Mouse (Mus musculus) neural tube, embryonic 13.5 days (tissue): Measurements from ENCODE around the gene Sgcd. TPM values are rescaled to one million over a fixed set of nuclear protein-coding genes. Genes with fewer than 3 reads are reported as not detected.
A peak's percentile ranks its signal among the peaks of the same experiment; 100 is the strongest.

Experiments
- ATAC-seq: fragments of 200-750 bp; cut with Nextera tagmentation; 2 replicates; pipeline ENCODE4 v1.8.0; 2017; ENCODE audit warnings: low read depth, mild to moderate bottlenecking, moderate TSS enrichment, moderate library complexity
- H3K27ac ChIP-seq: fragments of 300-500 bp; sonication (generic); replicated peaks from 2 replicates; pipeline ENCODE4 v1.5.1; 2015; ENCODE audit warnings: moderate library complexity, mild to moderate bottlenecking, inconsistent platforms
- H3K27me3 ChIP-seq: fragments of 300-500 bp; sonication (generic); 2 replicates; pipeline ENCODE4 v1.6.1; 2015; ENCODE audit warnings: mild to moderate bottlenecking, inconsistent platforms
- H3K36me3 ChIP-seq: fragments of 300-500 bp; sonication (generic); 2 replicates; pipeline ENCODE4 v1.6.1; 2015; ENCODE audit warnings: mild to moderate bottlenecking, inconsistent platforms
- H3K4me1 ChIP-seq: fragments of 300-500 bp; sonication (generic); replicated peaks from 2 replicates; pipeline ENCODE4 v1.6.1; 2015; ENCODE audit warnings: inconsistent platforms
- H3K4me2 ChIP-seq: fragments of 300-500 bp; sonication (generic); 2 replicates; pipeline ENCODE4 v1.6.1; 2015; ENCODE audit warnings: inconsistent platforms, mild to moderate bottlenecking, moderate library complexity
- H3K4me3 ChIP-seq: fragments of 300-500 bp; sonication (generic); 2 replicates; pipeline ENCODE4 v1.5.1; 2015; ENCODE audit warnings: mild to moderate bottlenecking, inconsistent platforms
- H3K9ac ChIP-seq: fragments of 300-500 bp; sonication (generic); 2 replicates; pipeline ENCODE4 v1.6.1; 2015; ENCODE audit warnings: moderate library complexity, mild to moderate bottlenecking, inconsistent platforms
- H3K9me3 ChIP-seq: fragments of 300-500 bp; sonication (generic); 2 replicates; pipeline ENCODE4 v1.6.1; 2016; ENCODE audit warnings: inconsistent platforms
- WGBS: fragments of 180-500 bp; shearing (Covaris S2); methylation state at CpG from one replicate; pipeline ENCODE4 v1.1.7; 2015; 5-methylcytosine and 5-hydroxymethylcytosine counted together
- polyA plus RNA-seq: library from polyadenylated mRNA; unstranded; fragments of >200 nt; fragmentation: Nextera tagmentation; extraction: Ambion mirVana; gene quantifications from 2 replicates; pipeline ENCODE4 v1.2.1, GENCODE M21; 2015

Sgcd gene
- polyA plus RNA-seq, 1 experiment from 2014 or later, result 3.0 TPM

GRCm38 (mm10) chr11:47891617-47892172 is 97.1 kb downstream of the Sgcd start:
- Histone ChIP-seq H3K27me3 (no peaks in the 10 kb centered on the region), H3K4me3 (no peak overlapping the region), H3K36me3 (no peaks in the 10 kb centered on the region), H3K9me3 (no peaks in the 10 kb centered on the region), H3K4me2 (no peak overlapping the region), H3K27ac (peak overlapping the region; percentile 43; the same call in 1 of the 2 replicates), H3K4me1 (peaks cover 4% of the 10 kb centered on the region; the same call in 1 of the 2 replicates), H3K9ac (no peak overlapping the region)
- WGBS, result 56% methylated on average over 3 of the region's 3 CpGs
- ATAC-seq, result peak; percentile 67

- Histone ChIP-seq H3K4me1 (peaks cover 4% of the 10 kb centered on the region; the same call in 1 of the 2 replicates), H3K4me2 (no peak overlapping the region), H3K4me3 (no peak overlapping the region), H3K9me3 (no peaks in the 10 kb centered on the region), H3K27me3 (no peaks in the 10 kb centered on the region), H3K27ac (no peak overlapping the region), H3K36me3 (no peaks in the 10 kb centered on the region), H3K9ac (no peak overlapping the region)
- 56% methylated on average over 2 of the region's 2 CpGs for WGBS
- ATAC-seq, result no peak
Measured at GRCm38 (mm10) chr11:47890315-47890714, 98.5 kb downstream of the Sgcd start.

- Histone ChIP-seq H3K36me3 (no peaks in the 10 kb centered on the region), H3K4me1 (0 out of 2 replicates have a peak, but pooled peaks cover 3% of the 10 kb centered on the region), H3K4me2 (no peak overlapping the region), H3K4me3 (no peak overlapping the region), H3K9ac (no peak overlapping the region), H3K27me3 (no peaks in the 10 kb centered on the region), H3K9me3 (no peaks in the 10 kb centered on the region), H3K27ac (0 out of 2 replicates have a peak overlapping the region, but pooled peaks have one; percentile 33)
- peak; percentile 67 for ATAC-seq
- 45% methylated on average over 3 of the region's 3 CpGs for WGBS
Measured at GRCm38 (mm10) chr11:47885310-47885709, 103.5 kb downstream of the Sgcd start.

GRCm38 (mm10) chr11:47883545-47883944 is 105.2 kb downstream of the Sgcd start:
- no peaks in the 10 kb centered on the region for H3K36me3 ChIP-seq
- 75% methylated on average over 1 of the region's 1 CpGs for WGBS
- no peak for ATAC-seq

GRCm38 (mm10) chr11:47876633-47877170 is 112.1 kb downstream of the Sgcd start:
- no peaks in the 10 kb centered on the region for H3K9me3 ChIP-seq
- H3K9ac ChIP-seq, result no peak overlapping the region
- ATAC-seq, result no peak; the same call in 1 of the 2 replicates
- H3K27ac ChIP-seq, result no peak overlapping the region
- H3K4me2 ChIP-seq, result no peak overlapping the region
- 23% methylated on average over 5 of the region's 5 CpGs for WGBS
- H3K27me3 ChIP-seq, result no peaks in the 10 kb centered on the region
- H3K4me3 ChIP-seq, result no peak overlapping the region
- no peaks in the 10 kb centered on the region for H3K36me3 ChIP-seq
- no peaks in the 10 kb centered on the region; the same call in none of the 2 replicates for H3K4me1 ChIP-seq

More at GRCm38 (mm10) chr11:47883545-47883944, 105.2 kb downstream of the Sgcd start:
- Histone ChIP-seq H3K9me3 (no peaks in the 10 kb centered on the region), H3K9ac (no peak overlapping the region), H3K4me2 (no peak overlapping the region), H3K27me3 (no peaks in the 10 kb centered on the region), H3K4me3 (no peak overlapping the region), H3K4me1 (0 out of 2 replicates have a peak, but pooled peaks cover 3% of the 10 kb centered on the region), H3K27ac (no peak overlapping the region)

GRCm38 (mm10) chr11:47845894-47846293 is 142.9 kb downstream of the Sgcd start:
- Histone ChIP-seq H3K4me1 (no peaks in the 10 kb centered on the region), H3K4me2 (no peak overlapping the region), H3K27me3 (peaks cover 16% of the 10 kb centered on the region), H3K4me3 (no peak overlapping the region), H3K9me3 (no peaks in the 10 kb centered on the region), H3K27ac (no peak overlapping the region), H3K36me3 (no peaks in the 10 kb centered on the region), H3K9ac (no peak overlapping the region)
- 11% methylated on average over 3 of the region's 3 CpGs for WGBS
- ATAC-seq, result no peak

GRCm38 (mm10) chr11:47833283-47833682 is 155.5 kb downstream of the Sgcd start:
- no peak overlapping the region for H3K9ac ChIP-seq
- WGBS, result 76% methylated on average over 4 of the region's 4 CpGs
- no peaks in the 10 kb centered on the region for H3K27me3 ChIP-seq
- H3K4me2 ChIP-seq, result no peak overlapping the region
- no peaks in the 10 kb centered on the region for H3K36me3 ChIP-seq
- H3K4me1 ChIP-seq, result no peaks in the 10 kb centered on the region
- ATAC-seq, result no peak
- H3K9me3 ChIP-seq, result no peaks in the 10 kb centered on the region
- no peak overlapping the region for H3K27ac ChIP-seq
- no peak overlapping the region for H3K4me3 ChIP-seq

GRCm38 (mm10) chr11:47810307-47810706 is 178.5 kb downstream of the Sgcd start:
- no peak for ATAC-seq
- H3K9ac ChIP-seq, result no peak overlapping the region
- no peaks in the 10 kb centered on the region for H3K4me1 ChIP-seq
- H3K36me3 ChIP-seq, result no peaks in the 10 kb centered on the region
- H3K9me3 ChIP-seq, result no peaks in the 10 kb centered on the region
- H3K4me2 ChIP-seq, result no peak overlapping the region
- H3K4me3 ChIP-seq, result no peak overlapping the region
- no peak overlapping the region for H3K27ac ChIP-seq
- H3K27me3 ChIP-seq, result no peaks in the 10 kb centered on the region

- Histone ChIP-seq H3K9ac (no peak overlapping the region), H3K4me3 (no peak overlapping the region)
- WGBS, result 92% methylated on average over 6 of the region's 6 CpGs
Measured at GRCm38 (mm10) chr11:47804101-47804715, 184.6 kb downstream of the Sgcd start.

GRCm38 (mm10) chr11:47777916-47778226 is 210.9 kb downstream of the Sgcd start:
- Histone ChIP-seq H3K9ac (no peak overlapping the region), H3K27ac (no peak overlapping the region)

More at GRCm38 (mm10) chr11:47804101-47804715, 184.6 kb downstream of the Sgcd start:
- no peak overlapping the region for H3K27ac ChIP-seq
- H3K9me3 ChIP-seq, result no peaks in the 10 kb centered on the region
- no peak for ATAC-seq
- H3K36me3 ChIP-seq, result no peaks in the 10 kb centered on the region
- no peak overlapping the region for H3K4me2 ChIP-seq
- H3K4me1 ChIP-seq, result no peaks in the 10 kb centered on the region
- H3K27me3 ChIP-seq, result no peaks in the 10 kb centered on the region

GRCm38 (mm10) chr11:47777226-47777915 is 211.4 kb downstream of the Sgcd start:
- no peaks in the 10 kb centered on the region for H3K36me3 ChIP-seq
- H3K4me2 ChIP-seq, result no peak overlapping the region
- 90% methylated on average over 4 of the region's 4 CpGs for WGBS
- ATAC-seq, result no peak
- no peak overlapping the region for H3K4me3 ChIP-seq
- no peaks in the 10 kb centered on the region for H3K9me3 ChIP-seq
- H3K27ac ChIP-seq, result no peak overlapping the region
- H3K9ac ChIP-seq, result no peak overlapping the region
- H3K4me1 ChIP-seq, result no peaks in the 10 kb centered on the region
- H3K27me3 ChIP-seq, result no peaks in the 10 kb centered on the region

More at GRCm38 (mm10) chr11:47777916-47778226, 210.9 kb downstream of the Sgcd start:
- Histone ChIP-seq H3K36me3 (no peaks in the 10 kb centered on the region), H3K4me1 (no peaks in the 10 kb centered on the region), H3K4me3 (no peak overlapping the region), H3K4me2 (no peak overlapping the region), H3K9me3 (no peaks in the 10 kb centered on the region), H3K27me3 (no peaks in the 10 kb centered on the region)
- ATAC-seq, result no peak
- WGBS, result 64% methylated on average over 4 of the region's 4 CpGs

GRCm38 (mm10) chr11:47776019-47776418 is 212.8 kb downstream of the Sgcd start:
- Histone ChIP-seq H3K9me3 (no peaks in the 10 kb centered on the region), H3K4me2 (no peak overlapping the region), H3K27ac (no peak overlapping the region), H3K36me3 (no peaks in the 10 kb centered on the region), H3K9ac (no peak overlapping the region), H3K4me3 (no peak overlapping the region), H3K27me3 (no peaks in the 10 kb centered on the region), H3K4me1 (no peaks in the 10 kb centered on the region)
- WGBS, result 18% methylated on average over 1 of the region's 1 CpGs
- no peak for ATAC-seq
